In genomic region chr5:107250548-107251272, GRCm38 (mm10) we compare ENCODE assay signal across 11 mouse cellular contexts. TPM values are rescaled to one million over a fixed set of nuclear protein-coding genes. Genes with fewer than 3 reads are reported as not detected.
DNase-seq lines count a peak whose midpoint lies in the region; ATAC-seq and TF ChIP-seq lines count a peak whose summit lies in the region.
"Had no signal": no experiment of that assay in that cellular context is flagged by ENCODE, and none has a peak within 500 bp of the region (broad histone marks: within the 10 kb centered on the region; RNA-seq: fewer than 3 reads in every experiment).

No protein-coding gene starts in this region.

- peak; percentile 30 for TF ChIP-seq CTCF in heart, adult 2 months (IDR thresholded peaks at IDR 0.05)
- TF ChIP-seq CTCF in lung, embryonic 14.5 days (IDR thresholded peaks at IDR 0.05; ENCODE audit: low read depth), result no peak

- no peak overlapping the region for H3K9ac ChIP-seq in heart, adult 2 months (ENCODE audit: low read depth, low read length)
- no peak overlapping the region; the same call in 1 of the 2 replicates for H3K9ac ChIP-seq in lung, embryonic 14.5 days
- H3K9ac ChIP-seq in embryonic facial prominence, embryonic 14.5 days (ENCODE audit: low read depth, low read length), result no peak overlapping the region
- H3K9ac ChIP-seq in limb, embryonic 14.5 days (ENCODE audit: low read depth, low read length, severe bottlenecking), result no peak overlapping the region

- TF ChIP-seq POLR2A in heart, adult 2 months (IDR thresholded peaks at IDR 0.05; ENCODE audit: insufficient read depth, low read depth, low read length), result no peak
- no peak for TF ChIP-seq POLR2A in limb, embryonic 14.5 days (IDR thresholded peaks at IDR 0.05; ENCODE audit: borderline replicate concordance, extremely low read depth, insufficient read depth, insufficient read length)

- no peaks in the 10 kb centered on the region for H3K27me3 ChIP-seq in heart, adult 2 months (ENCODE audit: control insufficient read depth, insufficient read depth, low read length)
- no peaks in the 10 kb centered on the region for H3K27me3 ChIP-seq in lung, embryonic 14.5 days (ENCODE audit: insufficient read depth, low read length)
- H3K27me3 ChIP-seq in embryonic facial prominence, embryonic 14.5 days (replicated peaks; ENCODE audit: control insufficient read depth, insufficient read depth, low read length), result no peaks in the 10 kb centered on the region
- H3K27me3 ChIP-seq in limb, embryonic 14.5 days (ENCODE audit: control insufficient read depth, insufficient read depth, low read length), result no peaks in the 10 kb centered on the region

- no peak for TF ChIP-seq EP300 in heart, adult 2 months (IDR thresholded peaks at IDR 0.05; ENCODE audit: insufficient read depth, low read depth, low read length)

- DNase-seq in heart, adult 2 months, result no peak
- no peak for DNase-seq in heart, postnatal 25 days (ENCODE audit: low spot score)
- DNase-seq in lung, embryonic 14.5 days, result no peak
- DNase-seq in lung, postnatal 14 days, result no peak
- no peak for DNase-seq in embryonic facial prominence, embryonic 14.5 days (ENCODE audit: low spot score)
- no peak for DNase-seq in limb, embryonic 14.5 days (ENCODE audit: low spot score)
- DNase-seq in cerebellum, postnatal 25 days, result no peak
- DNase-seq: cerebellum, adult 11-12 months; right cerebral cortex, adult 18-20 months had no signal

- H3K36me3 ChIP-seq in heart, adult 2 months (ENCODE audit: control insufficient read depth, insufficient read depth, low read length), result peaks cover 7% of the 10 kb centered on the region
- H3K36me3 ChIP-seq in lung, embryonic 14.5 days (ENCODE audit: insufficient read depth), result peaks cover 3% of the 10 kb centered on the region; the same call in 1 of the 2 replicates
- H3K36me3 ChIP-seq in embryonic facial prominence, embryonic 14.5 days (ENCODE audit: control insufficient read depth, insufficient read depth, low read length), result peaks cover 14% of the 10 kb centered on the region; the same call in 1 of the 2 replicates
- peaks cover 4% of the 10 kb centered on the region; the same call in 1 of the 2 replicates for H3K36me3 ChIP-seq in limb, embryonic 14.5 days (ENCODE audit: control insufficient read depth, insufficient read depth, low read length)

- peak overlapping the region; percentile 23 for H3K4me2 ChIP-seq in lung, embryonic 14.5 days
- peak overlapping the region; percentile 3; the same call in 1 of the 2 replicates for H3K4me2 ChIP-seq in embryonic facial prominence, embryonic 14.5 days (ENCODE audit: low read depth, low read length)
- H3K4me2 ChIP-seq in limb, embryonic 14.5 days (replicated peaks; ENCODE audit: low read depth, low read length, severe bottlenecking), result 0 out of 2 replicates have a peak overlapping the region, but pooled peaks have one; percentile 5

- H3K4me1 ChIP-seq in heart, adult 2 months (ENCODE audit: control insufficient read depth, insufficient read depth, low read length), result peaks cover 7% of the 10 kb centered on the region; the same call in 1 of the 2 replicates
- H3K4me1 ChIP-seq in lung, embryonic 14.5 days (ENCODE audit: insufficient read depth), result peaks cover 32% of the 10 kb centered on the region
- H3K4me1 ChIP-seq in embryonic facial prominence, embryonic 14.5 days (ENCODE audit: control insufficient read depth, insufficient read depth, low read length), result peaks cover 23% of the 10 kb centered on the region
- H3K4me1 ChIP-seq in limb, embryonic 14.5 days (ENCODE audit: control insufficient read depth, insufficient read depth, low read length), result peaks cover 22% of the 10 kb centered on the region

- H3K79me2 ChIP-seq in heart, adult 2 months (replicated peaks; ENCODE audit: control insufficient read depth, insufficient read depth, low read length), result peaks cover 8% of the 10 kb centered on the region

- no peak overlapping the region; the same call in none of the 2 replicates for H3K27ac ChIP-seq in heart, adult 2 months
- peak overlapping the region; percentile 69; the same call in 1 of the 2 replicates for H3K27ac ChIP-seq in lung, embryonic 14.5 days (ENCODE audit: low read depth)
- H3K27ac ChIP-seq in embryonic facial prominence, embryonic 14.5 days (replicated peaks; ENCODE audit: low read depth, low read length), result peak overlapping the region; percentile 15
- H3K27ac ChIP-seq in limb, embryonic 14.5 days (replicated peaks; ENCODE audit: low read depth, low read length), result no peak overlapping the region
- H3K27ac ChIP-seq: left cerebral cortex, adult 2 months had no signal

- ATAC-seq in lung, embryonic 14.5 days (ENCODE audit: insufficient read depth), result no peak
- ATAC-seq in embryonic facial prominence, embryonic 14.5 days (ENCODE audit: low read depth), result no peak
- ATAC-seq in limb, embryonic 14.5 days (ENCODE audit: low FRiP score, low read depth), result no peak
- ATAC-seq in erythroblast, adult 5-6 weeks (replicated peaks; ENCODE audit: low FRiP score, poor library complexity, severe bottlenecking), result no peak

- H3K4me3 ChIP-seq in heart, adult 2 months, result no peak overlapping the region
- no peak overlapping the region for H3K4me3 ChIP-seq in lung, embryonic 14.5 days (ENCODE audit: low read depth, low read length)
- H3K4me3 ChIP-seq in embryonic facial prominence, embryonic 14.5 days (ENCODE audit: low read depth, low read length), result no peak overlapping the region
- no peak overlapping the region for H3K4me3 ChIP-seq in limb, embryonic 14.5 days (replicated peaks; ENCODE audit: low read length)
- H3K4me3 ChIP-seq: left cerebral cortex, adult 2 months had no signal

- no peaks in the 10 kb centered on the region for H3K9me3 ChIP-seq in lung, embryonic 14.5 days (ENCODE audit: low read depth, low read length)
- peaks cover 12% of the 10 kb centered on the region for H3K9me3 ChIP-seq in embryonic facial prominence, embryonic 14.5 days (ENCODE audit: control insufficient read depth, low read length)
- peaks cover 13% of the 10 kb centered on the region; the same call in 1 of the 2 replicates for H3K9me3 ChIP-seq in limb, embryonic 14.5 days (ENCODE audit: control insufficient read depth, low read length)

- intact Hi-C loops in heart, adult 2 months (cut with DNase I), result no loop called here
- intact Hi-C loops in heart, postnatal 25 days (cut with DNase I), result no loop called here

- WGBS in heart, adult 2 months, result 70% methylated on average over 19 of the region's 19 CpGs
- WGBS in lung, embryonic 14.5 days, result 32% methylated on average over 19 of the region's 19 CpGs
- WGBS in embryonic facial prominence, embryonic 14.5 days, result 29% methylated on average over 19 of the region's 19 CpGs
- 27% methylated on average over 19 of the region's 19 CpGs for WGBS in limb, embryonic 14.5 days

RNA-seq across cellular contexts. Expression of gene Tgfbr3, which starts 38.7 kb away (rescaled TPM):
- total RNA-seq in heart, adult 2 months (2021), result 10 to 100 TPM; 41.2 to 47.6 TPM
- 27.2 and 32.6 TPM in 2 replicates for polyA plus RNA-seq in heart, adult 2 months (2012; rRNA removed)
- 10 to 100 TPM; 42.9 to 50.8 TPM for total RNA-seq in heart, postnatal 25 days (2021)
- 23.8 and 23.9 TPM in 2 replicates for polyA plus RNA-seq in lung, embryonic 14.5 days (2014; fragmentation: Nextera tagmentation; extraction: Ambion mirVana)
- 35.6 and 36.5 TPM in 2 replicates for polyA plus RNA-seq in embryonic facial prominence, embryonic 14.5 days (2014; fragmentation: Nextera tagmentation; extraction: Ambion mirVana)
- 20.7 and 23.2 TPM in 2 replicates for polyA plus RNA-seq in limb, embryonic 14.5 days (2012; rRNA removed)
- polyA plus RNA-seq in limb, embryonic 14.5 days (2014; fragmentation: Nextera tagmentation; extraction: Ambion mirVana), result 29.0 and 29.4 TPM in 2 replicates
- total RNA-seq in erythroblast, adult 5-6 weeks (2015; ENCODE audit: low replicate concordance), result 1.5 and 1.9 TPM in 2 replicates
- 2.2 and 2.6 TPM in 2 replicates for total RNA-seq in erythroblast, adult 5-6 weeks (2017; ENCODE audit: low replicate concordance)

Comparison
In these comparisons a context has a peak if more than half of its experiments do, and no peak if none do; other contexts are left out.
1. H3K27ac ChIP-seq: peak in lung, embryonic 14.5 days (single experiment) and embryonic facial prominence, embryonic 14.5 days (single experiment); none in heart, adult 2 months (single experiment) and limb, embryonic 14.5 days (single experiment).
2. Peak in every context shown above with its lines, with median percentiles within 50 percentile points of each other: H3K4me2 ChIP-seq.